Mouse (Mus musculus): ENCODE measurements around the gene Rrad. TPM values are rescaled to one million over a fixed set of nuclear protein-coding genes. Genes with fewer than 3 reads are reported as not detected.
A peak's percentile ranks its signal among the peaks of the same experiment; 100 is the strongest.

The Rrad gene
- polyA plus RNA-seq, 1 experiment from 2014 or later = 2.9 TPM

GRCm38 (mm10) chr8:104606329-104606728 lies 24.8 kb downstream of the Rrad start:
- ATAC-seq = no peak
- Histone ChIP-seq H3K4me3 (ENCODE audit: low read depth, low read length) (no peak overlapping the region), H3K9ac (ENCODE audit: low read depth, low read length) (no peak overlapping the region), H3K9me3 (replicated peaks; ENCODE audit: control insufficient read depth, low read length, poor library complexity, severe bottlenecking) (no peaks in the 10 kb centered on the region), H3K27ac (ENCODE audit: low read length) (no peak overlapping the region), H3K4me2 (ENCODE audit: low read length) (no peak overlapping the region), H3K4me1 (ENCODE audit: control insufficient read depth, insufficient read depth, low read length) (no peaks in the 10 kb centered on the region; the same call in 1 of the 2 replicates), H3K27me3 (ENCODE audit: control insufficient read depth, insufficient read depth, low read depth, low read length) (no peaks in the 10 kb centered on the region; the same call in 1 of the 2 replicates), H3K36me3 (ENCODE audit: control insufficient read depth, insufficient read depth, low read length) (no peaks in the 10 kb centered on the region)
- 50% methylated on average over 6 of the region's 6 CpGs for WGBS

GRCm38 (mm10) chr8:104603245-104603593 lies 27.9 kb downstream of the Rrad start:
- no peaks in the 10 kb centered on the region; the same call in 1 of the 2 replicates for H3K27me3 ChIP-seq (ENCODE audit: control insufficient read depth, insufficient read depth, low read depth, low read length)
- H3K4me3 ChIP-seq (ENCODE audit: low read depth, low read length) = no peak overlapping the region
- no peaks in the 10 kb centered on the region for H3K9me3 ChIP-seq (replicated peaks; ENCODE audit: control insufficient read depth, low read length, poor library complexity, severe bottlenecking)
- no peaks in the 10 kb centered on the region for H3K36me3 ChIP-seq (ENCODE audit: control insufficient read depth, insufficient read depth, low read length)
- 73% methylated on average over 4 of the region's 4 CpGs for WGBS
- no peak overlapping the region for H3K4me2 ChIP-seq (ENCODE audit: low read length)
- ATAC-seq = no peak
- no peak overlapping the region; the same call in 1 of the 2 replicates for H3K9ac ChIP-seq (ENCODE audit: low read depth, low read length)
- no peak overlapping the region for H3K27ac ChIP-seq (ENCODE audit: low read length)
- no peaks in the 10 kb centered on the region; the same call in 1 of the 2 replicates for H3K4me1 ChIP-seq (ENCODE audit: control insufficient read depth, insufficient read depth, low read length)

GRCm38 (mm10) chr8:104602468-104603244 lies 28.5 kb downstream of the Rrad start:
- ATAC-seq = peak; percentile 90

GRCm38 (mm10) chr8:104601941-104602371 lies 29.2 kb downstream of the Rrad start:
- no peak overlapping the region for H3K27ac ChIP-seq (ENCODE audit: low read length)
- no peaks in the 10 kb centered on the region; the same call in 1 of the 2 replicates for H3K4me1 ChIP-seq (ENCODE audit: control insufficient read depth, insufficient read depth, low read length)
- H3K4me2 ChIP-seq (ENCODE audit: low read length) = peak overlapping the region; percentile 52
- H3K9ac ChIP-seq (ENCODE audit: low read depth, low read length) = no peak overlapping the region
- WGBS = 2% methylated on average over 12 of the region's 12 CpGs
- H3K4me3 ChIP-seq (ENCODE audit: low read depth, low read length) = no peak overlapping the region; the same call in 1 of the 2 replicates
- no peaks in the 10 kb centered on the region; the same call in 1 of the 2 replicates for H3K27me3 ChIP-seq (ENCODE audit: control insufficient read depth, insufficient read depth, low read depth, low read length)
- no peaks in the 10 kb centered on the region for H3K9me3 ChIP-seq (replicated peaks; ENCODE audit: control insufficient read depth, low read length, poor library complexity, severe bottlenecking)
- peak; percentile 23 for ATAC-seq
- H3K36me3 ChIP-seq (ENCODE audit: control insufficient read depth, insufficient read depth, low read length) = no peaks in the 10 kb centered on the region

More at GRCm38 (mm10) chr8:104602468-104603244, 28.5 kb downstream of the Rrad start:
- no peak overlapping the region for H3K27ac ChIP-seq (ENCODE audit: low read length)
- peak overlapping the region; percentile 52 for H3K4me2 ChIP-seq (ENCODE audit: low read length)
- H3K4me3 ChIP-seq (ENCODE audit: low read depth, low read length) = peak overlapping the region; percentile 16; the same call in 1 of the 2 replicates
- 19% methylated on average over 21 of the region's 21 CpGs for WGBS
- no peaks in the 10 kb centered on the region; the same call in 1 of the 2 replicates for H3K27me3 ChIP-seq (ENCODE audit: control insufficient read depth, insufficient read depth, low read depth, low read length)
- H3K4me1 ChIP-seq (ENCODE audit: control insufficient read depth, insufficient read depth, low read length) = no peaks in the 10 kb centered on the region; the same call in 1 of the 2 replicates
- H3K36me3 ChIP-seq (ENCODE audit: control insufficient read depth, insufficient read depth, low read length) = no peaks in the 10 kb centered on the region
- no peak overlapping the region for H3K9ac ChIP-seq (ENCODE audit: low read depth, low read length)
- H3K9me3 ChIP-seq (replicated peaks; ENCODE audit: control insufficient read depth, low read length, poor library complexity, severe bottlenecking) = no peaks in the 10 kb centered on the region

GRCm38 (mm10) chr8:104601386-104601785 lies 29.7 kb downstream of the Rrad start:
- Histone ChIP-seq H3K9ac (ENCODE audit: low read depth, low read length) (no peak overlapping the region), H3K27me3 (ENCODE audit: control insufficient read depth, insufficient read depth, low read depth, low read length) (no peaks in the 10 kb centered on the region; the same call in 1 of the 2 replicates), H3K4me1 (ENCODE audit: control insufficient read depth, insufficient read depth, low read length) (no peaks in the 10 kb centered on the region; the same call in 1 of the 2 replicates), H3K36me3 (ENCODE audit: control insufficient read depth, insufficient read depth, low read length) (0 out of 2 replicates have a peak, but pooled peaks cover under 1% of the 10 kb centered on the region), H3K4me2 (ENCODE audit: low read length) (no peak overlapping the region), H3K4me3 (ENCODE audit: low read depth, low read length) (no peak overlapping the region), H3K9me3 (replicated peaks; ENCODE audit: control insufficient read depth, low read length, poor library complexity, severe bottlenecking) (no peaks in the 10 kb centered on the region), H3K27ac (ENCODE audit: low read length) (no peak overlapping the region)
- ATAC-seq = no peak
- 26% methylated on average over 7 of the region's 7 CpGs for WGBS

GRCm38 (mm10) chr8:104598496-104598895 lies 32.6 kb downstream of the Rrad start:
- Histone ChIP-seq H3K4me2 (ENCODE audit: low read length) (no peak overlapping the region), H3K9ac (ENCODE audit: low read depth, low read length) (no peak overlapping the region), H3K9me3 (replicated peaks; ENCODE audit: control insufficient read depth, low read length, poor library complexity, severe bottlenecking) (no peaks in the 10 kb centered on the region), H3K4me1 (ENCODE audit: control insufficient read depth, insufficient read depth, low read length) (no peaks in the 10 kb centered on the region; the same call in 1 of the 2 replicates), H3K4me3 (ENCODE audit: low read depth, low read length) (no peak overlapping the region), H3K27ac (ENCODE audit: low read length) (no peak overlapping the region), H3K27me3 (ENCODE audit: control insufficient read depth, insufficient read depth, low read depth, low read length) (no peaks in the 10 kb centered on the region; the same call in 1 of the 2 replicates), H3K36me3 (ENCODE audit: control insufficient read depth, insufficient read depth, low read length) (peaks cover 13% of the 10 kb centered on the region)
- ATAC-seq = no peak
- WGBS = 65% methylated on average over 6 of the region's 6 CpGs

GRCm38 (mm10) chr8:104597656-104598055 lies 33.5 kb downstream of the Rrad start:
- Histone ChIP-seq H3K27me3 (ENCODE audit: control insufficient read depth, insufficient read depth, low read depth, low read length) (no peaks in the 10 kb centered on the region; the same call in 1 of the 2 replicates), H3K4me3 (ENCODE audit: low read depth, low read length) (no peak overlapping the region), H3K4me1 (ENCODE audit: control insufficient read depth, insufficient read depth, low read length) (no peaks in the 10 kb centered on the region; the same call in none of the 2 replicates), H3K9ac (ENCODE audit: low read depth, low read length) (no peak overlapping the region), H3K9me3 (replicated peaks; ENCODE audit: control insufficient read depth, low read length, poor library complexity, severe bottlenecking) (no peaks in the 10 kb centered on the region), H3K4me2 (ENCODE audit: low read length) (no peak overlapping the region), H3K36me3 (ENCODE audit: control insufficient read depth, insufficient read depth, low read length) (peaks cover 13% of the 10 kb centered on the region), H3K27ac (ENCODE audit: low read length) (no peak overlapping the region)
- WGBS = 83% methylated on average over 6 of the region's 6 CpGs
- no peak for ATAC-seq

GRCm38 (mm10) chr8:104595773-104596536 lies 35.2 kb downstream of the Rrad start:
- peaks cover 13% of the 10 kb centered on the region for H3K36me3 ChIP-seq (ENCODE audit: control insufficient read depth, insufficient read depth, low read length)
- WGBS = 86% methylated on average over 21 of the region's 21 CpGs
- H3K4me3 ChIP-seq (ENCODE audit: low read depth, low read length) = no peak overlapping the region
- H3K9me3 ChIP-seq (replicated peaks; ENCODE audit: control insufficient read depth, low read length, poor library complexity, severe bottlenecking) = no peaks in the 10 kb centered on the region
- H3K4me1 ChIP-seq (ENCODE audit: control insufficient read depth, insufficient read depth, low read length) = peaks cover 4% of the 10 kb centered on the region; the same call in 1 of the 2 replicates
- no peak for ATAC-seq
- H3K9ac ChIP-seq (ENCODE audit: low read depth, low read length) = no peak overlapping the region
- no peaks in the 10 kb centered on the region; the same call in 1 of the 2 replicates for H3K27me3 ChIP-seq (ENCODE audit: control insufficient read depth, insufficient read depth, low read depth, low read length)
- no peak overlapping the region for H3K27ac ChIP-seq (ENCODE audit: low read length)
- no peak overlapping the region for H3K4me2 ChIP-seq (ENCODE audit: low read length)
